Mouse (Mus musculus) small intestine, adult 2 months (tissue): ENCODE data around the gene Ablim1. TPM values are rescaled to one million over a fixed set of nuclear protein-coding genes. Genes with fewer than 3 reads are reported as not detected.

Experiments
- H3K27ac ChIP-seq: fragments of 200-500 bp; 2 replicates; pipeline ENCODE4 v1.5.1; 2012; ENCODE audit warnings: low read depth, low read length, control low read depth, inconsistent platforms; ENCODE audit not compliant: insufficient read depth
- H3K27me3 ChIP-seq: fragments of 200-500 bp; 2 replicates; pipeline ENCODE4 v1.6.1; 2012; ENCODE audit warnings: mild to moderate bottlenecking, moderate library complexity, low read length, inconsistent platforms; ENCODE audit not compliant: control insufficient read depth, insufficient read depth
- H3K36me3 ChIP-seq: fragments of 200-500 bp; 2 replicates; pipeline ENCODE4 v1.6.1; 2012; ENCODE audit warnings: mild to moderate bottlenecking, low read length, control low read depth, inconsistent platforms; ENCODE audit not compliant: control insufficient read depth, insufficient read depth
- H3K4me1 ChIP-seq: fragments of 200-500 bp; 2 replicates; pipeline ENCODE4 v1.6.1; 2012; ENCODE audit warnings: low read length, inconsistent platforms, mixed read lengths; ENCODE audit not compliant: control insufficient read depth, insufficient read depth, insufficient read length
- H3K4me3 ChIP-seq: fragments of 200-500 bp; 2 replicates; pipeline ENCODE4 v1.5.1; 2012; ENCODE audit warnings: low read depth, mild to moderate bottlenecking, control low read depth, inconsistent platforms, low read length, moderate library complexity
- CTCF ChIP-seq: fragments of 200-500 bp; IDR thresholded peaks from 2 replicates; pipeline ENCODE4 v1.5.1; 2012; ENCODE audit warnings: low read depth, mild to moderate bottlenecking, control low read depth, inconsistent platforms, low read length, moderate library complexity, mixed read lengths; ENCODE audit not compliant: insufficient replicate concordance, insufficient read length; ENCODE audit errors: extremely low read depth
- POLR2A ChIP-seq: fragments of 200-500 bp; IDR thresholded peaks from 2 replicates; pipeline ENCODE4 v1.6.1; 2012; ENCODE audit warnings: low read depth, mild to moderate bottlenecking, control low read depth, inconsistent platforms, low read length, moderate library complexity
- WGBS: fragments of 180-500 bp; shearing (Covaris S2); methylation state at CpG from one replicate; pipeline ENCODE4 v1.1.7; 2018; 5-methylcytosine and 5-hydroxymethylcytosine counted together
- polyA plus RNA-seq: library from polyadenylated mRNA; depleted of rRNA; stranded (reverse); fragments of >200 nt; gene quantifications from 2 replicates; pipeline ENCODE4 v1.2.3, GENCODE M21; 2012; rRNA removed

The Ablim1 gene
- polyA plus RNA-seq, 1 experiment: 47.2 TPM

DNA sequence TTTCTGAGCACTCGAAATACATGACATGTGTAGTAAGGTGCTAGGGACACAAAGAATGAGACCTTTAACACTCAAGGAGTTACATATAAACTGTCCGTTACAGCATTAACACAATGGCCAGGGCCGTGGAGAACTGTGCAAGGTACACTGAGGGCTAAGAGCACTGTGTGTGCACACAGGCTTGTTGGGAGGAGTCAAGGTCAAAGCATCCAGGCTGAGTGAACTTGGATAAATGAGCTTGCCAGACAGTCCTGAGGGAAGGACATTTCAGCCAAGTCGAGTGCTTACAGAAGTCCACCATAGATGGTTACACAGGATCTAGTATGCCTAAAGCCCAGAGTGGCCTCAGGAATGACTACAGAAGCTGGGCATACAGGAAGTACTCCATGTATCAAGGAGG, 319.3 kb downstream of the Ablim1 start:
- Histone ChIP-seq H3K27me3 (no peaks in the 10 kb centered on the region; the same call in 1 of the 2 replicates), H3K27ac (no peak overlapping the region), H3K4me1 (no peaks in the 10 kb centered on the region; the same call in 1 of the 2 replicates), H3K4me3 (no peak overlapping the region), H3K36me3 (no peaks in the 10 kb centered on the region)
- no peak for TF ChIP-seq CTCF
- 72% methylated on average over 4 of the region's 4 CpGs for WGBS

- WGBS: 76% methylated on average over 4 of the region's 4 CpGs
- no peaks in the 10 kb centered on the region; the same call in 1 of the 2 replicates for H3K27me3 ChIP-seq
- TF ChIP-seq CTCF (no peak), POLR2A (no peak)
- peaks cover 2% of the 10 kb centered on the region; the same call in 1 of the 2 replicates for H3K4me1 ChIP-seq
- H3K36me3 ChIP-seq: no peaks in the 10 kb centered on the region
- H3K27ac ChIP-seq: no peak overlapping the region
- no peak overlapping the region for H3K4me3 ChIP-seq
Measured at GRCm38 (mm10) chr19:56994653-56995052, 320.1 kb downstream of the Ablim1 start.

DNA sequence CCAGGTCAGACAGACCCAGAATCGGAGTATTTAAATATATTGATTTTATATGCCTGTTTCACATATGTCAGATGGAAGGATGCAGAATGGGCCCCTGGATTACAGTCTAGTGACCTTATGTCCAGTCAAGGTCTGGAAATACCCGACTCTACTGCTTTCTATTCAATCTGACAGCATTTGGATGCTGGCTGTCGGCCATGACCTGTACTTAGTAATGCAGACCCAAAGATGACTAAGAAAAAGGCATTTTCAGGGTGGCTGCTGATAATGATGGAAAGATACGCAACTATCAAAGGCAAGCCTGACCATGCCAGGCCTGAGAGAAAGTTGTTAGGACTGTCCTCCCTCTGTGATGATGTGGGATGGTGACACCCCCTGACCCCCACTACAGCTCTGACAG, 321.0 kb downstream of the Ablim1 start:
- no peak overlapping the region for H3K27ac ChIP-seq
- H3K4me3 ChIP-seq: no peak overlapping the region
- 78% methylated on average over 4 of the region's 4 CpGs for WGBS
- no peaks in the 10 kb centered on the region for H3K36me3 ChIP-seq
- H3K4me1 ChIP-seq: peaks cover 2% of the 10 kb centered on the region; the same call in 1 of the 2 replicates
- TF ChIP-seq POLR2A: no peak
- no peak for TF ChIP-seq CTCF
- no peaks in the 10 kb centered on the region; the same call in 1 of the 2 replicates for H3K27me3 ChIP-seq

GRCm38 (mm10) chr19:56992978-56993545, 321.7 kb downstream of the Ablim1 start:
- Histone ChIP-seq H3K27me3 (no peaks in the 10 kb centered on the region), H3K4me1 (peaks cover 2% of the 10 kb centered on the region; the same call in 1 of the 2 replicates), H3K27ac (no peak overlapping the region), H3K36me3 (no peaks in the 10 kb centered on the region), H3K4me3 (no peak overlapping the region)
- WGBS: 57% methylated on average over 8 of the region's 8 CpGs
- TF ChIP-seq POLR2A (no peak), CTCF (no peak)

GRCm38 (mm10) chr19:56990367-56991111, 324.2 kb downstream of the Ablim1 start:
- 36% methylated on average over 14 of the region's 14 CpGs for WGBS
- no peak for TF ChIP-seq POLR2A
- no peak for TF ChIP-seq CTCF
- no peaks in the 10 kb centered on the region for H3K27me3 ChIP-seq
- H3K36me3 ChIP-seq: no peaks in the 10 kb centered on the region
- 0 out of 2 replicates have a peak, but pooled peaks cover 2% of the 10 kb centered on the region for H3K4me1 ChIP-seq
- H3K27ac ChIP-seq: no peak overlapping the region
- no peak overlapping the region for H3K4me3 ChIP-seq

GRCm38 (mm10) chr19:56989171-56989570, 325.5 kb downstream of the Ablim1 start:
- H3K27me3 ChIP-seq: no peaks in the 10 kb centered on the region
- 78% methylated on average over 8 of the region's 8 CpGs for WGBS
- H3K4me3 ChIP-seq: no peak overlapping the region
- no peak for TF ChIP-seq CTCF
- TF ChIP-seq POLR2A: no peak
- no peaks in the 10 kb centered on the region for H3K36me3 ChIP-seq
- 0 out of 2 replicates have a peak, but pooled peaks cover 2% of the 10 kb centered on the region for H3K4me1 ChIP-seq
- H3K27ac ChIP-seq: no peak overlapping the region

DNA sequence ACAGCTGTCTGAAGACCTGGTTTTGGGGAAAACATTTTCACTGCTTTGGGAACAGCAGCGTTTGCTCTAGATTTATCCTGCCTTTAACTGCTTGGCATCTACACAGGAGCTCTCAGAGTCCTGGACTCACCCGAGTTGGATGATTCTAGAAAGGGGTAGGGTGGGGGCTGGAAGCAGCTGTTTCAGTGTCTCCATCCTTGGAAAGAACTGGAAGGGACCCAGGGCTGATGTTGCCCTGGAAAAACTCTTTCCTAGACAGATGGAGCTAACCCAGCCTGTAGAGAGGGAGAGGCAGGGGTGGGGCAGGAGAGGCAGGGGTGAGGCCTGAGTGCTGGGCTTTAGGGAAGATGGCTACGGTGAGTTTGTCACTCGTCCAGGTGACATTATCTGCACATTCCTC, 330.5 kb downstream of the Ablim1 start:
- Histone ChIP-seq H3K27me3 (no peaks in the 10 kb centered on the region), H3K4me3 (no peak overlapping the region), H3K36me3 (no peaks in the 10 kb centered on the region), H3K27ac (no peak overlapping the region), H3K4me1 (no peaks in the 10 kb centered on the region)
- TF ChIP-seq POLR2A (no peak), CTCF (no peak)
- 49% methylated on average over 4 of the region's 4 CpGs for WGBS

GRCm38 (mm10) chr19:56983757-56984156, 331.0 kb downstream of the Ablim1 start:
- H3K27ac ChIP-seq: no peak overlapping the region
- H3K4me1 ChIP-seq: no peaks in the 10 kb centered on the region
- 73% methylated on average over 10 of the region's 10 CpGs for WGBS

More at GRCm38 (mm10) chr19:56983757-56984156, 331.0 kb downstream of the Ablim1 start:
- H3K27me3 ChIP-seq: no peaks in the 10 kb centered on the region
- no peak for TF ChIP-seq CTCF
- TF ChIP-seq POLR2A: no peak
- H3K36me3 ChIP-seq: no peaks in the 10 kb centered on the region
- H3K4me3 ChIP-seq: no peak overlapping the region

Other genes starting within 250 kb of the Ablim1 start
- gene Fam160b1, start 45.8 kb upstream of the Ablim1 start, polyA plus RNA-seq: 6.4 and 11.5 TPM in 2 replicates
- 1.5 and 1.6 TPM in 2 replicates for gene Trub1, start 138.0 kb upstream of the Ablim1 start, polyA plus RNA-seq